ENCODE assay signal across 19 mouse cellular contexts in the genomic region with DNA sequence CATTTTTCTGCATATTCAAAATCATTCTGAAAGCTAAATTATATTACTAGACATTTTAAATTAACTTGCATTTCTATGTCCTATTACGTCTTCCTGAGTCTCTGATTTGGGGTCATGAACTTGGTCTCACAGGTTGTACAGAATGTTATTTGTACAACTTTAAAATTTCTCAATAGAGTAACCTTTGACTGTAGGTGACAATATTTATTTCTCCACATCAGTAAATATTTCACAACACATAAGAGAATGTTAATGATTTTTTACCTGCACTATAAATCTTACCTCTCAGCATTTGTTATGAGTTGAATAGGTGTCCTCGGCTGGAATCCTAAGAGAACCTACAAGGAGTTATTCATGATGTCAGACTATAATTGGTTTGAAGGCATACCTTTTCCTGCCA. TPM values are rescaled to one million over a fixed set of nuclear protein-coding genes. Genes with fewer than 3 reads are reported as not detected.
DNase-seq lines count a peak whose midpoint lies in the region; ATAC-seq and TF ChIP-seq lines count a peak whose summit lies in the region.
"Not testable (repeated sequence)": the region's sequence is repeated elsewhere in the genome, so short reads cannot be mapped to it uniquely, and the experiment has no call there.
"Had no signal": no experiment of that assay in that cellular context is flagged by ENCODE, and none has a peak within 500 bp of the region (broad histone marks: within the 10 kb centered on the region; RNA-seq: fewer than 3 reads in every experiment).

A gene (plus strand): TSS at position 301 of the 400 bp plus-strand sequence.

- TF ChIP-seq POLR2A in liver, adult 2 months (IDR thresholded peaks at IDR 0.05; ENCODE audit: extremely low read depth, insufficient read depth, low read length), result not testable (repeated sequence)

- TF ChIP-seq CTCF in liver, adult 2 months (IDR thresholded peaks at IDR 0.05; ENCODE audit: low read depth, low read length); liver, postnatal 0 days (IDR thresholded peaks at IDR 0.05; ENCODE audit: low read depth): not testable (repeated sequence)

- H3K79me2 ChIP-seq in liver, adult 2 months (ENCODE audit: control insufficient read depth, insufficient read depth, low read length), result not testable (repeated sequence)

- not testable (repeated sequence) for H3K4me3 ChIP-seq in liver, adult 2 months (ENCODE audit: insufficient read depth, low read depth, low read length); liver, postnatal 0 days (ENCODE audit: low read depth, low read length)

- H3K4me2 ChIP-seq in liver, postnatal 0 days (ENCODE audit: low read depth, low read length), result not testable (repeated sequence)

- not testable (repeated sequence) for TF ChIP-seq EP300 in liver, postnatal 0 days (IDR thresholded peaks at IDR 0.05; ENCODE audit: low read depth)

- not testable (repeated sequence) for H3K27ac ChIP-seq in liver, adult 2 months (replicated peaks; ENCODE audit: insufficient read depth, low read depth, low read length); liver, postnatal 0 days (ENCODE audit: low read depth)

- not testable (repeated sequence) for DNase-seq in adrenal gland, postnatal 10 days; adrenal gland, postnatal 14 days; liver, adult 2 months (ENCODE audit: extremely low read depth, low read depth, low spot score); liver, postnatal 0 days

- H3K9me3 ChIP-seq in liver, postnatal 0 days (ENCODE audit: low read length), result not testable (repeated sequence)

- not testable (repeated sequence) for H3K36me3 ChIP-seq in liver, adult 2 months (ENCODE audit: control insufficient read depth, insufficient read depth, low read length); liver, postnatal 0 days (replicated peaks; ENCODE audit: insufficient read depth, low read length)

- H3K4me1 ChIP-seq in liver, adult 2 months (ENCODE audit: control insufficient read depth, insufficient read depth, low read length); liver, postnatal 0 days (ENCODE audit: insufficient read depth): not testable (repeated sequence)

- H3K9ac ChIP-seq in liver, adult 2 months (ENCODE audit: low read depth, low read length); liver, postnatal 0 days (replicated peaks): not testable (repeated sequence)

- 32% methylated on average over 1 of the region's 2 CpGs for WGBS in liver, adult 2 months
- 47% methylated on average over 1 of the region's 2 CpGs for WGBS in liver, postnatal 0 days (ENCODE audit: insufficient replicate concordance)

- ATAC-seq in liver, postnatal 0 days, result peak; percentile 43; the same call in 1 of the 2 replicates

- not testable (repeated sequence) for H3K27me3 ChIP-seq in liver, adult 2 months (ENCODE audit: control insufficient read depth, insufficient read depth, low read length); liver, postnatal 0 days (ENCODE audit: insufficient read depth, low read length)

RNA-seq across cellular contexts. Expression of the gene that starts here (rescaled TPM):
- total RNA-seq in adrenal gland, postnatal 10 days (2021), result 10 to 100 TPM; 17.0 to 40.7 TPM
- total RNA-seq in adrenal gland, postnatal 14 days (2021), result 1.9 and 49.0 TPM in 2 replicates
- total RNA-seq in liver, adult 2 months (2014; rRNA removed), result 54.4 and 255 TPM in 2 replicates
- 35.5 and 160 TPM in 2 replicates for polyA plus RNA-seq in liver, adult 2 months (2012; rRNA removed)
- 73.6 and 95.3 TPM in 2 replicates for polyA plus RNA-seq in liver, postnatal 0 days (2015; fragmentation: Nextera tagmentation; extraction: Ambion mirVana)
- total RNA-seq: adrenal gland, adult 18-20 months; adrenal gland, adult 2 months; adrenal gland, adult 8-10 months; adrenal gland, postnatal 25 days; adrenal gland, postnatal 36 days; CH12.LX; ES-E14; G1E; MEL had no signal
- polyA plus RNA-seq: activated CD4-positive, CD25-positive, alpha-beta regulatory T cell, adult 4 months; adrenal gland, adult 2 months; brain, embryonic 14.5 days; C2C12; CD4-positive, CD25-positive, alpha-beta regulatory T cell, adult 4 months; cerebellum, adult 2 months; G1E; Patski had no signal
